Mouse (Mus musculus): ENCODE results near the gene Ms4a6b.
"Not testable (repeated sequence)": the region's sequence is repeated elsewhere in the genome, so short reads cannot be mapped to it uniquely, and the experiment has no call there.

Ms4a6b gene

DNA sequence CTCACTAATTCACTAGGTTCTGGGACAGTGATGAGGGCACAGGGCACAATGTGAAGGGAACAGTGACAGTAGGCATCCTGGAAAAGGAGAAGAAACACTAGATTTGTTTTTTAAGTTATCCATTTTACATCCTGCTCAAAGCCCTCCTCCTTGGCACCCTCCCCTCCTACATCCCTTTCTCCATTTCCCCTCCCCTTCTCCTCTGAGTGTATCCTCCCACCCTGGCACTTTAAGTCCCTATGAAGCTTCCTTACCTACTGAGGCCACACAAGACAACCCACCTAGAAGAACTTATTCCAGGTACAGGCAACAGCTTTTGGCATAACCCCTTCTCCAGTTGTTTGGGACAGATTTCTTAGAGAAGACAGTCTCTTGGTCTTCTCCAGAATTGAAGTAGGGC, at the start of gene Ms4a6b:
Gene Ms4a6b (plus strand): TSS at position 267 of the 400 bp plus-strand sequence.
- no peak for DNase-seq

DNA sequence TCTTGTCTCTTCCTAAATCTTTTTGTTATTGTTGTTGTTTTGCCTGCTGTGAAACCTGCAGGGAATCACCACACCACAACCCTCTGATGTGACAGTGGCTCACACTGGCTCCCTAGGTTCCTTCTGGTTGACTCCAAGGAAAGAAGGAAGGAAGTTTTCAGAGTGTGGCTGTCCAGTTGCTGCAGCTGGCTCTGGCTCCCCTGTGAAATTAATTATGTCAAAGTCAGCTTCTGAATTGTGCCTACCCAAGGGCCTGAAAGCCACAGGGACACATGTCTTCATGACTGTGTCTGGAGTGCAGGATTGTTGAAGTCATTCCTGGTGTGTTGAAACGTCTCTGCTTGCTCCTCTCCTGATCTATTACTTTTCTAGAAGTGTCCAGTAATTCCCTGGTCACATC, 48.0 kb upstream of the Ms4a6b start:
- DNase-seq: not testable (repeated sequence)

DNA sequence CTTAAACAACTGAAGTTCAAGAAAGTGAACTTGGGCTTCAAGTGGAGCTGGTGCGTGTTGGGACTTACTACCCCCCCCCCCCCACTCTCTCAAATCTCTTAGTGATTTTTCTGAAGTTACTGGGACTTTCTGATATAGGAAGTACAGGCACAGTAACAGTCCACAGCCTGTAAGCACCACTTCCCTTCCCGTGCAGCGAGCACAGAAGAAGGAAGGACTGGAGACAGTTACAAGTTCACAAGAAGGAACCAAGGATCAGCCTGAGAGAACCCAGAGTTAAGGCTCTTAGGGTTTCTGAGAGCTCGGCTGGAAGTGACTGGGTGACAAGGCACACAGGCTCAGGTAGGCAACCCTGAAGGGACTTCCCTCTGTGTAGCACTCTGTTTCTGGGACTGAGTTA, 47.1 kb upstream of the Ms4a6b start, which contains the start of gene Ms4a6c:
Gene Ms4a6c (plus strand): TSS at position 152 of the 400 bp plus-strand sequence.
- DNase-seq: not testable (repeated sequence)

DNA sequence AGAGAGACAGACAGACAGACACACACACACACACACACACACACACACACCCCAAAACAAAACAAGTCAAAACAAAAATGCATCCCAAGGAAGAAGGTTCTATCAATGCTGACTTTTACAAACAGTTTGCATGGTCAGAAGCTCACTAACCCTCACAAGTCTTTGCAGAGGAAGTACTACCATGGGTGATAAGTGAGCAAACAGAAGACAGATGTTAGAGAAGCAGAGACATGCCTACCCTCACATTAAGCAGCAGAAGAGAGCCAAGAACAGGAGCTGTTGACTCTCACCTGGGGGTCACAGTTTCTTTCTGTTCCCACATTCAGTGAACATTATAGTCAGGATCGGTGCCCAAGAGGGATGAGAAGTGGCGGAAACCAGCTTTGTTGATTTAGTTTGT, 36.6 kb upstream of the Ms4a6b start:
- DNase-seq: no peak

DNA sequence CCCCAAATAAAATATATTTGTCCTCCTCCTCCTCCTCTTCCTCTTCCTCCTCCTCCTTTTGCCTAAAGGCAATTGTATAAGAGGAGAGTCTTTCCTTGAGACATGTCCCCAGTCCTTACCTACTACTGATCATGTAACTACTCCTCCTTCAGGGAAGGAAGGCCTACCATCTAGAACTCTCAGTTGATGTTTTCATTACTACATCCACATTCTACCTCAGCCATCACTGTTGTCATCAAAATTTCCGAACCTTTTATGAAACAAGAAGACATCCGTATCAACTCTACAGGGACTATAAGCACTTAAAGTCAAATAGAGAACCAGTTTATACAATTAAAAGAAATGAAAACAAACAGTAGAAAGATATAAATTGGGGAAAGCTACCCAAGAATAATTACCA, 33.6 kb upstream of the Ms4a6b start:
- no peak for DNase-seq

DNA sequence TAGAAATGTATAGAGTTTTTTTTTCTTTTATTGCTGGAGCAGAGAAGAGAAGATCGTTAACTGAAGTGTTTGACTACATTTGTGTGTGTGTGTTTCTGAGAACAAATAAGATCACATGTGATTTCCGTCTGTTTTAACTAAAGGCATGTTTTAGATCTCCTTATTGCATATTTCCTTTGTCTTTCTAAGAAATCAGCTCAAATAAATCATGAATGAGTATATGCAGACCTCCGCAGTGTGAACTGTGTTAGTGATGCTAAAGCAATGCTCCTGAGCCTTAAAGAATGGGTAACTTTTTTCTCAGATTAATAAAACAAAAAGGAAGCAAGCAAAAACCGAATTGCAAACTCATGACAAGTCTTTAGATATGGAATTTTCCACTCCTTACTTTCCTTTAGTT, 32.4 kb upstream of the Ms4a6b start:
- DNase-seq: no peak

DNA sequence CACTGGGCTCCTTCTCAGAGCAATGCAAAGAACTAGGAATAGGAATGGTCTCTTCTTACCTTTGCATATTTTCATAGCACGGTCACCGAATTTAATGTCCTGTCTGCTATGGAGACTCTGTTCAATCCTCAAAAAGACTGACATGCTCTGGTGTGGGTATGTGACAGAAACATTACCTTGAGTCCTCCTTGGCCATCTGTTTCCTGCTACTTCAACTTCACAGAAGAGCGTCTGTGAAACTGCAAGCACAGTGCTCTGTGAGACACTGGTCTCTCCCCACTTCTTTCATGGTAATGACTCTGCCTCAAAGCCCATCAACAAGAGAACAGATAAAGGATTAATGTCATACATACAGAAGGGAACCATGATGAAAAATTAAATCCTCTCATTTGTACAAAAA, 31.9 kb upstream of the Ms4a6b start:
- DNase-seq: no peak

DNA sequence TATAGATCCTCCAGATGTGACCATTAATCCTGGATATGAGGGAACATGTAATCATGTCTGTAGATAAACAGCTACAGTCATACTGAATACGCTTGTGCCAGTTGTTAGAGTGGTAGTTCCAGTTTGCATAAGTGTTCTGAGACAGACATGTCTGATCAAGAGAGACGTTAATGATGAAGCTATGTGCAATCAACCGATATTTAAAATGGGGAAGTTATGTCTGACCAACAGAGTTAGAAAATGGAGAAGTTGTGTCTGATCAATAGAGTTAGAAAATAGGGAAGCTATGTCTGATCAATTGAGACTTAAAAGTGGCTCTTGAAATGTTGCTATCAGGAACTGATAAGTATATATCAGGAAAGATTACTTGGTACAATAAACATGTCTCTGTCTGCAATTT, 31.0 kb upstream of the Ms4a6b start:
- no peak for DNase-seq

DNA sequence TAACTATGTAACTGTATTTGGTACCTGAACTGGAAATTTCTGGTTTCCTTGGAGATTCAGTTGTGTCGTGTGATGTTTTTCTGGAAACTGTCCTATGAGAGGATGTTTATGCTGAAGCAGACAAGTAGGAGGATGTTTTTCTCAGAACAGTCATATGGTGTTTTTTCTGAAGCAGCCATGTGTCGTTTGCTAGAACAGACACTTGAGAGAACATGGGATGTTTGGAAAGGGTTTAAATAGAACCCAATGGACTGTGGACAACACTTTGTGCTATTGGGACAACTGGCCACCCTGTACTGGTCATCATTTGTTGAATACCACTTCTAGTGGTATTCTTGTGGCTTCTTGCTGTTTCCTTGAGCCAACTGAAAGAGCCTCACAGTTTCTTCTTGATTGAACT, 30.6 kb upstream of the Ms4a6b start, which contains the start of gene Gm8369:
Gene Gm8369 (plus strand): TSS at position 193 of the 400 bp plus-strand sequence.
- no peak for DNase-seq

DNA sequence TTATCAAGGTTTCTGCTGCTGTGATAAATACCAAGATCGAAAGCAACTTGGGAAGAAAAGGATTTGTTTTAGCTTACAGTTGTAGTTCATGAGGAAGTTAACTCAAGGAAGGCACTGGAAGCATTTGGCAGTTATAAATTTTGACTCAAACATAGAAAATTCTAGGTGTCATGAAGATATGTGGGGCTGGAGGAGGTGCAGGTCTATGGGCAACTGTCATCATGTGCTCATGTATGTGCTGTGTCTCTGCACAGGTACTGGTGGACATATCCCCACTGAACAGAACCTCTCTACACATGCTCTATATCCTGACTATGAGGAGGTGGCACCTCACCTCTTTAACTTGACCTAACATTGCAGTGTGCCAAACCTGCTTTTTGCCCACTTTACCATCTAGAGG, 29.7 kb upstream of the Ms4a6b start:
- no peak for DNase-seq

DNA sequence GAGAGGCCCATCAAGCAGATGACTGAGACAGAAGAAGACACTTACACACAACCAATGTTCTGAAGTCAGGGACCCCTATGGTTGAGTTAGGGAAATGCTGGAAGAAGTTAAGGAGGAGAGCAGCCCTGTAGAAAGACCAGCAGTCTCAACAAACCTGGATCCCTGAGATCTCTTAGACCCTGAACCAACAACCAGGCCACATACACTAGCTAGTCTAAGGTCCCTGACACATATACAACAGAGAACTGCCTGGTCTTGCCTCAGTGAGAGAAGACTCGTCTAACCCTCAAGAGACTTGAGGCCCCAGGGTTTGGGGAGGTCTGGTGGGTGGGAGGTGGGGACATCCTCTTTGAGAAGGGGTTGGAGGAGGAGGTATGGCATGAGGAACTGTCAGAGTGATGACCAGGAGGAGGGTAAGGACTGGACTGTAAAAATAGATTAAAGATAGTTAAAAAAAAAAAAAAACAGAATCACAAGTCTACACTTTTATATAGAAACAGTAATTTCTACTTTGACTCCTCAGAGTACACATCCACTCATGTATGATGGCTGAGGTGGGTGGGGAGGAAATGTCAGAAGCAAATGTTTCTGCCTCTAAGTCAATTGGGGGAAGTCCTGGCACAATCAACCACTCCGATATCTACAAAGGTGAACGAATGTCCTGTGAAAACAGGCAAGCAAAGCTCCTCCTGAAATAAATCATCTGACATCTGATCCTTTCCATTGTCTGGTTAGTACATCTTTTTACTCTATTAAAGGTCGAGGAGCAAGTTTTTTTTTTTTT, 24.7 kb upstream of the Ms4a6b start:
- DNase-seq: no peak

DNA sequence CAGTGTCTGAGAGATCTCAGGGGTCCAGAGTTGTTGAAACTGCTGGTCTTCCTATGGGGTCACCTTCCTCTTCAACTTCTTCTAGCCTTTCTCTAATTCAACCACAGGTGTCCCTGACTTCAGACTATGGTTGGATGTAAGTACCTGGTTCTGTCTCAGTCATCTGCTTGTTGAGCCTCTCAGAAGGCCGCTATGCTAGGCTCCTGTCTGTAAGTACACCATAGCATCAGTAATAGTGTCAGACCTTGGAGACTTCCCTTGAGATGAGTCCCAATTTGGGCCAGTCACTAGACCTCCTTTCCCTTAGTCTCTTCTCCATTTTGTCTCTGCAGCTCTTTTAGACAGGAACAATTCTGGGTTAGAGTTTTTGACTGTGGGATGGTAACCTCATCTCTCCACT, 23.6 kb upstream of the Ms4a6b start:
- no peak for DNase-seq

DNA sequence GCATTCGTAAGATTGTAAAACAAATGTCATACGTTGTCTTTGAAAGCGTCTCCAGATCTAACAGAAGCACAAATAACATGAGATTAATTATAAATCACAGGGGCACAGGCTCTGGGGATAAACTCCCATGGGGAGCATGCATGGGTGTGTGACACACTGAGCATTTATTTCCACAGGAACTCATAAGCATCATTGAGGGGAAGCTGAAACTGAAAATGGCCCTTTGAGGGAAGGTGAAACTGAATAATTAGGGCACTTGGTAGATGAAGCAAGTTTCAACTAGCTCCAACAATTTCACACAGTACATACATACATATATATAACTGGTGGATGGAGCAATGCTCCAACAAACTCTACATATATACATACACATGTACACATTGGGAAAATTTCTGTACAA, 21.8 kb upstream of the Ms4a6b start:
- no peak for DNase-seq

DNA sequence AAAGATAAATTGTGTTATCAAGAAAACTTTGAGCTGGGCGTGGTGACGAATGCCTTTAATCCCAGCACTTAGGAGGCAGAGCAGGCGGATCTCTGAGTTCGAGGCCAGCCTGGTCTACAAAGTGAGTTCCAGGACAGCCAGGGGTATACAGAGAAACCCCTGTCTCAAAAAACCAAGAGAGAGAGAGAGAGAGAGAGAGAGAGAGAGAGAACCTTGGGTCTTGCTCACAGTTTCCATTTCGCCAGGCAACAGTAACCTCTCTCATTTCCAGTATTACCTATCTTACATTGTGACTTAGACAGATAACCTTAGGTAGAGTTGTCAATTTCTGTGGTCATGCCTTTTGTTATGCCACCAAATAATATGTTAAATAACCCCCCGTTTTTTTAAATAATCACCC, 20.0 kb upstream of the Ms4a6b start:
- DNase-seq: no peak

DNA sequence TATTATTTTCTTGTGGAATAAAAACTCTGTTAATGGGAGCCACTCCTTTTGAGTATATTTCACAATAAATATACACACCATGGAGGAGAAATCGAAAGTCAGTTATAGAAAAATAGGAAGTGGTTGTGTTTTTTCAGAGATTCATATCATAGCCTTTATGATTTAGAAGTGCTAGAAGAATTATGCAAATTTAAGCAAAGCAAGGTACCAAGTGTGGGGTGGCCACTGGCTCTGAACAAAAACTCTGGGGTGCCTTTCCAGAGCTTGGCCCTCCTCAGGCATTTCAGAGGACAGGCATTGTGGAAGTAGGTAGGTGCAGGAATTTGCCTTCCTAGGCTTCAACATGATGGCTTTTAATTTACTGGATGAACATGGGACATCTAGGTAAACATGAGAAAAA, 19.0 kb upstream of the Ms4a6b start:
- not testable (repeated sequence) for DNase-seq

DNA sequence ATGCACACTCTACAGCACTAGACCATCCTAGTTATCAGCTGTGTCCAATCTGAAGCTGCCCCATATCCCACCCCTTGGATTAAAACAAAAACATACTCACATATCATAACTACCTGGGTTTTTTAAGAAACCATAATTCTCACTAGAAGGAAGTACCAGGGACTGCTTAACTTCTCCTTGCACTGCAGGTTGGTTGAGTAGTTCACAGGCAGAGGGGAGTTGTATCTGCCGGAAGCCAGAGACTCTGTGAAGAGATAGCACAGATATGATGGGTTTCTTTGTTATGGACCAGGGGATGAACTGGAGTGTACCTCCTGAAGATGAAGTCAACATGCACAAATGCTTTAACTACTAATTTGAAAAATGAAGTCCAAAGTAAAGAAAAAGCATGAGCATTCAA, 15.5 kb upstream of the Ms4a6b start:
- DNase-seq: no peak

DNA sequence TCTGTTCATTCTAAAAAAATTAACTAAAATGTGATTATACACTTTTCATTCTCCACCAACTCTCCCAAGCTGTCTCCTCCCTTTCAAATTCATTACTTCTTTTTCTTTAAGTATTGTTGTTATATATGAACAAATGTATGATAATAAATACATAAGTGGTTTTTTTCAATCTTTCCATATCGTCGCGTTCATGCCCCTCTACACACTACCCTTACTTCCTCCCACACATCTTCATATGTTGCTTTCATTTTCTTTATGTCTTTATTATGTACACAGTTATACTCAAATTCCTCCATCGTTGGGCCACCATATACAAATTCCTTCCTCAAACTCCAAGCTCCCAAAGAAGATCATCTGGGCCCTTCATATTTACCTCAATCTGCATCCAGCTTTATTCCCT, 15.0 kb upstream of the Ms4a6b start:
- no peak for DNase-seq

DNA sequence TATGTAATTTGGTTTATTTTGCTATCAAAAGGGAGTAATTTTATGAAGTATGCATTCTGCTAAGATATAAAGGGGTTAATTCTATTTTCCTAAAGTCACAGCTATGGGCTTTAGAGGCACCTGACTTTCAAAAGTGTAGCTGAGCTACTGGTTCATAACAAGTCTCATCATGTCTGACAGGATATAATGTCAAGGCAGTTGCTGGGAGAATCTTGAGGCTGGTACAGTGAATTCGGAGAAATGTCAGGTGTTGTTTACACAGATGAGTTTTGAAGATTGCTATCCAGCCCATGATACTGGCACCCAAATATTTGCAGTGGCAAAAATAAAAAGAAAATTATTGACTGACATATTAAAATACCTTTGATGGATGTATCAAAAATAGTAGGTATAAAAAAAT, 11.5 kb upstream of the Ms4a6b start:
- DNase-seq: no peak

DNA sequence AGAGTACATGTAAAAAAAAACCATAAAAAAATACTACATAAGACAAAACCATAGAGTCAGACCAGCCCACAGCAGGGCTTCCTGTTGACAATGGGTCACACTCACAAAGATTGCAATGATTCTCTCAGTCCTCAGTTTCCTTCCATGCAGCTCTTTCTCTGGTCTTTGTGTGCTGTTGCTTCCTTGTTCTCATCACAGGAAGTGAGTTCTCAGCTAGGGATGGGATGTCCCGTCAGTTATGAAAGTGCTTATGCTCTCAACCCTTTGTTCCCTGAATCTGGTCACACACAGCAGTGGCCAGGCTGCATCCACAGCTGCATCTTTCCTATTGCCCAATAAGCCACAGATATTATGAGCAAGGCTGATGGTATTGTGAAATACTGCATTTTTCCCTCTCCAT, 2.9 kb upstream of the Ms4a6b start:
- no peak for DNase-seq

DNA sequence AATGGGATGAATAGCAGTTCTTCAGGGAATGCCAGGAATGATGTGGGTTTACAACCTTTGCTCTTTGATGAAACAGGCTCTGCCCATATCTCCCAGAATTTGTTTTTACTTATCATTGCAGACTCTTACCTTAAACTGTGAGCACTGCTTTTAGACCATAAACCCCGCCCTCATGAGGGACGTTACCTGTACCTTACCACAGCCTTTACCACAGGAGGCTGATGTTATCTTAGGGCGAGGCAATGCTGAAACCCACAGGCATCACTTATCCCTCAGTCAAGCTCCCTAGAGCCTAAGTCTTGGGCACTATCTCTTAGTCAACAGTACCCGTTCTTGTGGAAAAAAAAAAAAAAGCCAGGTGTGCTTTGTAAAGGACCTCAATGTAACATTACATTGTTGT, 533 bp downstream of the Ms4a6b start:
- DNase-seq: no peak

DNA sequence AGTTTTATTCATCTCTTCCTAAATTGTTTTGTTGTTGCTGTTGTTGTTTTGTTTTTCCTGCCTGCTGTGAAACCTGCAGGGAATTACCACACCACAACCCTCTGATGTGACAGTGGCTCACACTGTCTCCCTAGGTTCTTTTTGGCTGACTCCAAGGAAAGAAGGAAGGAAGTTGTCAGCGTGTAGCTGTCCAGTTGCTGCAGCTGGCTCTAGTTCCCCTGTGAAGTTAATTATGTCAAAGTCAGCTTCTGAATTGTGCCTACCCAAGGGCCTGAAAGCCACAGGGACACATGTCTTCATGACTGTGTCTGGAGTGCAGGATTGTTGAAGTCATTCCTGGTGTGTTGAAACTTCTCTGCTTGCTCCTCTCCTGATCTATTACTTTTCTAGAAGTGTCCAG, 1.1 kb downstream of the Ms4a6b start:
- DNase-seq: not testable (repeated sequence)

DNA sequence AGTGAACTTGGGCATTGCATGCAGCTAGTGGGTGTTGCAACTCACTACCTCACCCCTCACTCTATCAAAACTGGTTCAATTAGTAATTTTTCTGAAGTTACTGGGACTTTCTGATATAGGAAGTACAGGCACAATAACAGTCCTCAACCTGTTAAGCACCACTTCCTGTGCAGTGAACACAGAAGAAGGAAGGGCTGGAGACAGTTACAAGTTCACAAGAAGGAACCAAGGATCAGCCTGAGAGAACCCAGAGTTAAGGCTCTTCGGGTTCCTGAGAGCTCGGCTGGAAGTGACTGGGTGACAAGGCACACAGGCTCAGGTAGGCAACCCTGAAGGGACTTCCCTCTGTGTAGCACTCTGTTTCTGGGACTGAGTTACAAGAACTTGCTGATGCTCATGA, 2.0 kb downstream of the Ms4a6b start:
- not testable (repeated sequence) for DNase-seq

DNA sequence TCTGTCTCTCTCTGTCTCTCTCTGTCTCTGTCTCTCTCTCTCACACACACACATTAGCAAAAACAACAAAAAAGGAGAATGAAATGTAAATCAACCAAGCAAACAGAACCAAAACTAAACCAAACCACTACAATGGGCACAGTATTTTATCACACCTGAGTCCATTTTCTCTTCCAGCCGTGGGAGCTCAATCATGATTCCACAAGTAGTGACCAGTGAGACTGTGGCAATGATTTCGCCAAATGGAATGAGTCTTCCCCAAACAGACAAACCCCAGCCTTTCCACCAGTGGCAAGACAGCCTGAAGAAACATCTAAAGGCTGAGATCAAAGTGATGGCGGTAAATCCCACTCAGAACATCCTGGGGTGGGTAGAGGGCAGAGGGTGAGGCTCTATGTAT, 3.8 kb downstream of the Ms4a6b start:
- no peak for DNase-seq

DNA sequence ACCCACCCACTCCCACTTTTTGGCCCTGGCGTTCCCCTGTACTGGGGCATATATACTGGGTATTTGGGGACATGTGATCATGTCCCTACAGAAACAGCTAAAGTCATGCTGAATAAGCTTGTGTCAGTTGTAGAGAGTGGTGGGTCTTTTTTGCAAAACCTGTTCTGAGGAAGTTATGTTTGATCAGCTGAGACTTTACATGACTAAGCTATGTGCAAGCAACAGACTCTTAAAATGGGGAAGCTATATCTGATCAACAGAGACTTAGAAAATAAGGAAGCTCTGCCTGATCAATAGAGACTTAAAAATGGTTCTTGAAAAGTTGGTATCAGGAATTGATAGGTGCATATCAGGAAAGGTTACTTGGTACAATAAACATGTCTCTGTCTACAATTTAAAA, 17.1 kb downstream of the Ms4a6b start:
- no peak for DNase-seq

DNA sequence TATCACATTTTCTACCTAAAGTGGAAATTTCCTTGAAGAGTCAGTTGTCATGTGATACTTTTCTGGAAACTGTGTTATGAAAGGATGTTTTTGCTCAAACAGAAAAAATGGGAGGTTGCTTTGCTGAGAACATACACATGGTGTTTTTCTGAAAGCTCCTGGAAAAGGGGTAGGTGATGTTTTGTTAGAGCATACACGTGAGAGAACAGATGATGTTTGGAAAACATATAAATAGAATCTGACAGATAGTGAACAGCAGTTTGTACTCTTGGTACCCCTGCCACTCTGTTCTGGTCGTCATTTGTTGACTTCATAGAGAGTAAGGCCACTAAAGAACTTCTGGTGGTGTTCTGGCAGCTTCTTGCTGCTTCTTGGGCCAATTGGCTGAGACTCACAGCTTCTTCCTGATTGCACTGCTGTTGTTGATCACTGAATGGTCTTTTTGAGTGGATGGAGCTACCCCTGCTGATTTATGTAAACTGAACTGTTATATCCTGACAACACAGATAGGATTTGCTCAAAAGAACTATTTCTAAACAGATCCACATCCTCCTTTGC, 17.7 kb downstream of the Ms4a6b start:
- DNase-seq: no peak
